ENCODE assay signal across 8 mouse cellular contexts in genomic region chr2:34372305-34373301, GRCm38 (mm10). TPM values are rescaled to one million over a fixed set of nuclear protein-coding genes. Genes with fewer than 3 reads are reported as not detected.
DNase-seq lines count a peak whose midpoint lies in the region; ATAC-seq lines count a peak whose summit lies in the region.

TSS of gene Pbx3 (minus strand) at chr2:34373142.

- DNase-seq in 3T3-L1 (ENCODE audit: low read depth, low spot score) = peak; percentile 91
- peak; percentile 92 to 96 for DNase-seq in adrenal gland, postnatal 4 days (ENCODE audit: low spot score in 2 of 2)
- peak; percentile 97 for DNase-seq in embryonic facial prominence, embryonic 14.5 days (ENCODE audit: low spot score)
- peak; percentile 94 to 96 for DNase-seq in heart, adult 9 months (ENCODE audit: low spot score in 2 of 2)
- DNase-seq in monocyte, adult 2 months (ENCODE audit: low read depth in 1 of 2, low spot score in 2 of 2) = peak; percentile 82 to 93
- peak; percentile 95 to 97 for DNase-seq in spleen, postnatal 36 days (ENCODE audit: low spot score in 2 of 2)

- H3K4me2 ChIP-seq in embryonic facial prominence, embryonic 14.5 days (ENCODE audit: low read depth, low read length) = peak within 1 kb of the TSS; percentile 79
- peak within 1 kb of the TSS; percentile 93 for H3K4me2 ChIP-seq in kidney, embryonic 14.5 days (replicated peaks; ENCODE audit: low read depth, low read length)
- peak within 1 kb of the TSS; percentile 88 for H3K4me2 ChIP-seq in limb, embryonic 15.5 days

- no peaks in the 10 kb centered on the region for H3K36me3 ChIP-seq in embryonic facial prominence, embryonic 14.5 days (ENCODE audit: control insufficient read depth, insufficient read depth, low read length)
- H3K36me3 ChIP-seq in kidney, embryonic 14.5 days (ENCODE audit: control insufficient read depth, insufficient read depth, low read length) = no peaks in the 10 kb centered on the region
- H3K36me3 ChIP-seq in limb, embryonic 15.5 days = no peaks in the 10 kb centered on the region

- H3K27ac ChIP-seq in embryonic facial prominence, embryonic 14.5 days (replicated peaks; ENCODE audit: low read depth, low read length) = peak within 1 kb of the TSS; percentile 97
- H3K27ac ChIP-seq in kidney, embryonic 14.5 days (ENCODE audit: low read depth, low read length) = peak within 1 kb of the TSS; percentile 97
- peak within 1 kb of the TSS; percentile 95 for H3K27ac ChIP-seq in limb, embryonic 15.5 days

- H3K9ac ChIP-seq in embryonic facial prominence, embryonic 14.5 days (ENCODE audit: low read depth, low read length) = peak within 1 kb of the TSS; percentile 95
- H3K9ac ChIP-seq in kidney, embryonic 14.5 days (ENCODE audit: low read depth, low read length) = peak within 1 kb of the TSS; percentile 98
- H3K9ac ChIP-seq in limb, embryonic 15.5 days = peak within 1 kb of the TSS; percentile 88

- no peaks in the 10 kb centered on the region for H3K27me3 ChIP-seq in embryonic facial prominence, embryonic 14.5 days (replicated peaks; ENCODE audit: control insufficient read depth, insufficient read depth, low read length)
- no peaks in the 10 kb centered on the region for H3K27me3 ChIP-seq in kidney, embryonic 14.5 days (ENCODE audit: control insufficient read depth, insufficient read depth, low read length)
- H3K27me3 ChIP-seq in limb, embryonic 15.5 days = no peaks in the 10 kb centered on the region

- 0 out of 2 replicates have a peak, but pooled peaks cover 7% of the 10 kb centered on the region for H3K4me1 ChIP-seq in embryonic facial prominence, embryonic 14.5 days (ENCODE audit: control insufficient read depth, insufficient read depth, low read length)
- peaks cover 5% of the 10 kb centered on the region for H3K4me1 ChIP-seq in kidney, embryonic 14.5 days (ENCODE audit: control insufficient read depth, insufficient read depth, low read length)
- H3K4me1 ChIP-seq in limb, embryonic 15.5 days = peaks cover 15% of the 10 kb centered on the region

- H3K4me3 ChIP-seq in embryonic facial prominence, embryonic 14.5 days (ENCODE audit: low read depth, low read length) = peak within 1 kb of the TSS; percentile 95
- peak within 1 kb of the TSS; percentile 89 for H3K4me3 ChIP-seq in kidney, embryonic 14.5 days (ENCODE audit: low read length)
- H3K4me3 ChIP-seq in limb, embryonic 15.5 days = peak within 1 kb of the TSS; percentile 84

- peak; percentile 93 for ATAC-seq in embryonic facial prominence, embryonic 14.5 days (ENCODE audit: low read depth)
- ATAC-seq in kidney, embryonic 14.5 days (ENCODE audit: low FRiP score, low TSS enrichment) = peak; percentile 95
- ATAC-seq in limb, embryonic 15.5 days (ENCODE audit: insufficient number of reproducible peaks, low FRiP score, low TSS enrichment, low read depth) = peak; percentile 91

- no peaks in the 10 kb centered on the region for H3K9me3 ChIP-seq in embryonic facial prominence, embryonic 14.5 days (ENCODE audit: control insufficient read depth, low read length)
- H3K9me3 ChIP-seq in kidney, embryonic 14.5 days (ENCODE audit: control insufficient read depth, low read length) = no peaks in the 10 kb centered on the region
- no peaks in the 10 kb centered on the region for H3K9me3 ChIP-seq in limb, embryonic 15.5 days

- under 1% methylated on average over 42 of the region's 102 CpGs for WGBS in embryonic facial prominence, embryonic 14.5 days
- WGBS in kidney, embryonic 14.5 days = under 1% methylated on average over 81 of the region's 102 CpGs
- under 1% methylated on average over 69 of the region's 102 CpGs for WGBS in limb, embryonic 15.5 days

RNA-seq across cellular contexts. Expression of gene Pbx3, which starts in this region (rescaled TPM):
- 100 to 1,000 TPM in 1 of 2 experiments, 10 to 100 TPM in 1; 94.9 to 108 TPM for total RNA-seq in adrenal gland, postnatal 4 days (2021)
- 27.1 and 28.3 TPM in 2 replicates for polyA plus RNA-seq in embryonic facial prominence, embryonic 14.5 days (2014; fragmentation: Nextera tagmentation; extraction: Ambion mirVana)
- polyA plus RNA-seq in kidney, embryonic 14.5 days (2014; fragmentation: Nextera tagmentation; extraction: Ambion mirVana) = 28.9 and 34.7 TPM in 2 replicates
- polyA plus RNA-seq in limb, embryonic 15.5 days (2015; fragmentation: Nextera tagmentation; extraction: Ambion mirVana) = 16.6 and 19.2 TPM in 2 replicates

Comparison
In these comparisons a context has a peak if more than half of its experiments do, and no peak if none do; other contexts are left out.
1. Peak in every context shown above with its lines: DNase-seq, ATAC-seq, H3K4me3 ChIP-seq and H3K27ac ChIP-seq.